Mouse (Mus musculus) inflammation-experienced regulatory T-cells, adult 6 months (primary cell): ENCODE results near the gene 9330161L09Rik. TPM values are rescaled to one million over a fixed set of nuclear protein-coding genes. Genes with fewer than 3 reads are reported as not detected.
A peak's percentile ranks its signal among the peaks of the same experiment; 100 is the strongest.
"Not testable (repeated sequence)": the region's sequence is repeated elsewhere in the genome, so short reads cannot be mapped to it uniquely, and the experiment has no call there.

Experiments used
- ATAC-seq: one replicate; pipeline ENCODE4 v1.8.0; 2017
- polyA plus RNA-seq, 3 experiments: library from polyadenylated mRNA; unstranded; fragments of 100-300 nt; shearing (Covaris generic); gene quantifications; one replicate each; pipeline ENCODE4 v1.2.1; 2017

9330161L09Rik gene
- polyA plus RNA-seq = 1 to 10 TPM in 2 of 3 experiments, not detected in 1; 1.1 TPM

GRCm38 (mm10) chr12:103407720-103408119, at the start of gene 9330161L09Rik:
Gene 9330161L09Rik, minus strand, starts transcription at chr12:103407820.
- no peak for ATAC-seq

- no peak for ATAC-seq
Observed at GRCm38 (mm10) chr12:103457140-103457539, 49.5 kb upstream of the 9330161L09Rik start, which contains the start of gene Ifi27l2b. Gene Ifi27l2b, minus strand, starts transcription at chr12:103457223.

- not testable (repeated sequence) for ATAC-seq
Observed at GRCm38 (mm10) chr12:103456727-103457126, 49.1 kb upstream of the 9330161L09Rik start.

GRCm38 (mm10) chr12:103453361-103453760, 45.7 kb upstream of the 9330161L09Rik start:
- ATAC-seq = no peak

GRCm38 (mm10) chr12:103445060-103445459, 37.4 kb upstream of the 9330161L09Rik start:
- ATAC-seq = no peak

GRCm38 (mm10) chr12:103444261-103444660, 36.6 kb upstream of the 9330161L09Rik start:
- not testable (repeated sequence) for ATAC-seq

GRCm38 (mm10) chr12:103443524-103443923, 35.9 kb upstream of the 9330161L09Rik start, which contains the start of gene Ifi27l2a:
Gene Ifi27l2a, minus strand, starts transcription at chr12:103443680.
- peak; percentile 95 for ATAC-seq

GRCm38 (mm10) chr12:103437601-103438000, 30.0 kb upstream of the 9330161L09Rik start:
- ATAC-seq = no peak

GRCm38 (mm10) chr12:103434861-103435260, 27.2 kb upstream of the 9330161L09Rik start:
- no peak for ATAC-seq

GRCm38 (mm10) chr12:103433986-103434731, 26.5 kb upstream of the 9330161L09Rik start, which contains the start of gene Ifi27:
Gene Ifi27, plus strand, starts transcription at chr12:103434211.
- ATAC-seq = peak; percentile 100

GRCm38 (mm10) chr12:103433430-103433829, 25.8 kb upstream of the 9330161L09Rik start:
- ATAC-seq = no peak

- ATAC-seq = no peak
Observed at GRCm38 (mm10) chr12:103426710-103427109, 19.1 kb upstream of the 9330161L09Rik start.

GRCm38 (mm10) chr12:103425729-103426470, 18.3 kb upstream of the 9330161L09Rik start, which contains the start of gene Ddx24:
Gene Ddx24, minus strand, starts transcription at chr12:103425830.
- ATAC-seq = peak; percentile 99

GRCm38 (mm10) chr12:103425016-103425728, 17.6 kb upstream of the 9330161L09Rik start:
- ATAC-seq = peak; percentile 1

- ATAC-seq = no peak
Observed at GRCm38 (mm10) chr12:103408144-103408543, 524 bp upstream of the 9330161L09Rik start.

- ATAC-seq = no peak
Observed at GRCm38 (mm10) chr12:103404131-103404530, 3.5 kb downstream of the 9330161L09Rik start.

- ATAC-seq = no peak
Observed at GRCm38 (mm10) chr12:103396751-103397150, 10.9 kb downstream of the 9330161L09Rik start.

- ATAC-seq = no peak
Observed at GRCm38 (mm10) chr12:103395486-103396275, 11.9 kb downstream of the 9330161L09Rik start.

- no peak for ATAC-seq
Observed at GRCm38 (mm10) chr12:103393528-103393927, 14.1 kb downstream of the 9330161L09Rik start.

GRCm38 (mm10) chr12:103391098-103391497, 16.5 kb downstream of the 9330161L09Rik start:
- no peak for ATAC-seq

- no peak for ATAC-seq
Observed at GRCm38 (mm10) chr12:103389982-103390381, 17.6 kb downstream of the 9330161L09Rik start.

GRCm38 (mm10) chr12:103389348-103389727, 18.3 kb downstream of the 9330161L09Rik start:
- ATAC-seq = no peak
